Mouse (Mus musculus) urinary bladder, postnatal 25 days (tissue): ENCODE measurements around the gene Rab8a.

Experiments
- DNase-seq: peaks from one replicate; pipeline ENCODE4 v3.0.0; 2022; ENCODE audit warnings: low spot score

Gene Rab8a

DNA sequence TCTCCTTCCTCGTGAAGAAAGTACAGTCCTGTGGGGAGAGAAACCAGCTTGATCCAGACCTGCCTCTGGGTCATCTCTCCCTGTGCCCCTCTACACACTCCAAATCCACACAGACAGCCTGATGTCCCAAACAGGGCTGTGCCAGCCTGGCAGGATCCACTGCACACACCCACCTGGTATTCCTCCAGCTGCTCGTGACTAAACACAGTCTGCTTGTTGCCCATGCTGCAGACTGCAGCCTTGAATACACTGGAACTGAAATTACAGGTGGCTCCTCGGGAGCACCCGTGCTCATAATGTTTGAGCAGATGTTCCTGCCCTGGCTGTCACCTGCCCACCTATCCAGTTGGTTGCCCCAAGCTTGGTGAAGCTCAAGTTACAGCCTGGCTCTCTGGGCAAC lies 51.8 kb downstream of the Rab8a start, which contains the start of gene Cib3:
Cib3 (minus strand) TSS at position 87 of the 400 bp plus-strand sequence.
- no peak for DNase-seq

DNA sequence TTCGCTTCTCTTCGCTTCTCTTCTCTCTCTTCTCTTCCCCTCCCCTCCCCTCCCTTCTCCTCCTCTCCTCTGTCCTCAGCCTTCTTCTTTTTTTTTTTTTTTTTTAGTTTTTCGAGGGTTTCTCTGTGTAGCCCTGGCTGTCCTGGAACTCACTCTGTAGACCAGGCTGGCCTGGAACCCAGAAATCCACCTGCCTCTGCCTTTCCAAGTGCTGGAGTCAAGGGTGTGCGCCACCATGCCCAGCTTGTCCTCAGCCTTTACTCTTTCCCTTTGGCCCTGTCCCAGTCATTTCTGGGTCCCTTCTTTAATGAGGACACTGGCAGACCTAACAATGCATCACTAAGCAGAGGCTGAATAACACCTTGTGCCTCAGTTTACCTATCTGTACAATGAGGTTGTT lies 52.5 kb downstream of the Rab8a start, which contains the start of gene Gm11034:
Gm11034 (minus strand) TSS at position 101 of the 400 bp plus-strand sequence.
- DNase-seq = no peak

DNA sequence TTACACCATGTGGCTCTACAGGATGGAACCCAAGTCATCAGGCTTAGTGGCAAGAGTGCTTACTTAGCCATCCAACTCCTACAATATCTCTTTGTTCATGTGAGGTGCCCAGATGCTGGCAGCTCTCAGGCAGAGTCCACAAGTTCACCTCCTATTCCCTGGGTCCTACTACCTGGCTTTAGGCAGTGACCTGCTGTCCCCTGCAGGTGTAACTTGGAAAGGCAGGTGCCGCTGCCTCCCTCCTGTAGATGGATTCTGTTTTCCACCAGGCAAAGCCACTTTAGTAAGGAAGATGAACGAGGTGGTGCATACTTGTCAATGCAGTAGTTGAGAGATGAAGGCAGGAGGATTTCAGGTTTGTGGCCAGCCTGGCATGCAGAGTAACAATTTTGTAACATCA lies 54.1 kb downstream of the Rab8a start:
- no peak for DNase-seq

DNA sequence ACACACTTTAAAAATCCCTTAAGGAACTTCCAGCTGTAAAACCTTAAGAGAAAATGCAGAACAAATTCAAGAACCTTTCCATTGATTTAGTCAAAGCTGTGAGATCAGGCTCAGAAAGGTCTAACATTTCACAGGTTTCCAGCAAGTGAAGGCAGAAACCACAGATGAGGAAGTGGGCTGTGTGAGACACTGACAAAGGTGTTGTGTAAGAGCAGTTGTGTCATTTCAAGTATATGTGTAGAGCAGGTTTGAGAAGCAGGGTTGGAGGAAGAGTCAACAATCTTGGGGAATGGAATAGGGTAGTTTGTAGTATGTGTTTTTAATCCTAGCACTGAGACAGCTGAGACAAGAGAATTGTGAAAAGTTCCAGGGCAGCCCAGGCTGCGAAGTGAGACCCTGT lies 54.9 kb downstream of the Rab8a start:
- DNase-seq = no peak

DNA sequence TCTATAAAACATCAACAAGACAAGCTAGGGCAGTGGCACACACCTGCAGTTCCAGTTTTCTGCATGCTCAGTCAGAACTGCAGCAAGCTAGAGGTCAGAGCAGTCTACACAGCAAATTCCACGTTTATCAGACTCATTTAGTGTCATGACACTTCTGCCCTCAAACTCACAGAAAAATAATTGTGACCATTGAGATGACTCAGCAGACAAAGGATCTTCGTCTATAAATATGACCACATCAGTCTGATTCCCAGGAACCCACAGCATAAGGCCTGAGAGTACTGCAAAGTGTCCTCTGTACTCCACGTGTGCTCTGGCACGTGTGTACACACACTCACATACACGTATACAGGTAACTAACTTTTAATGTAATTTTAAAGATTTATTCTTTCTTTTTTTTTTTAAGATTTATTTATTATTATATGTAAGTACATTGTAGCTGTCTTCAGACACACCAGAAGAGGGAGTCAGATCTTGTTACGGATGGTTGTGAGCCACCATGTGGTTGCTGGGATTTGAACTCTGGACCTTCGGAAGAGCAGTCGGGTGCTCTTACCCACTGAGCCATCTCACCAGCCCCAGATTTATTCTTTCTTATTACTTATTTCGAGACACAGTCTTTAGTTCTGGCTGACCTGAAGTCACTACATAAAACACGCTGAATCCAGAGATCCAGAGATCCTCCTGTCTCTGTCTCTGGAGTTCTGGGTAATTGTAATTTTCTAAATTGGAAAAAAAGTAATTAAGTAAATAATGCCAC lies 58.0 kb downstream of the Rab8a start:
- no peak for DNase-seq

DNA sequence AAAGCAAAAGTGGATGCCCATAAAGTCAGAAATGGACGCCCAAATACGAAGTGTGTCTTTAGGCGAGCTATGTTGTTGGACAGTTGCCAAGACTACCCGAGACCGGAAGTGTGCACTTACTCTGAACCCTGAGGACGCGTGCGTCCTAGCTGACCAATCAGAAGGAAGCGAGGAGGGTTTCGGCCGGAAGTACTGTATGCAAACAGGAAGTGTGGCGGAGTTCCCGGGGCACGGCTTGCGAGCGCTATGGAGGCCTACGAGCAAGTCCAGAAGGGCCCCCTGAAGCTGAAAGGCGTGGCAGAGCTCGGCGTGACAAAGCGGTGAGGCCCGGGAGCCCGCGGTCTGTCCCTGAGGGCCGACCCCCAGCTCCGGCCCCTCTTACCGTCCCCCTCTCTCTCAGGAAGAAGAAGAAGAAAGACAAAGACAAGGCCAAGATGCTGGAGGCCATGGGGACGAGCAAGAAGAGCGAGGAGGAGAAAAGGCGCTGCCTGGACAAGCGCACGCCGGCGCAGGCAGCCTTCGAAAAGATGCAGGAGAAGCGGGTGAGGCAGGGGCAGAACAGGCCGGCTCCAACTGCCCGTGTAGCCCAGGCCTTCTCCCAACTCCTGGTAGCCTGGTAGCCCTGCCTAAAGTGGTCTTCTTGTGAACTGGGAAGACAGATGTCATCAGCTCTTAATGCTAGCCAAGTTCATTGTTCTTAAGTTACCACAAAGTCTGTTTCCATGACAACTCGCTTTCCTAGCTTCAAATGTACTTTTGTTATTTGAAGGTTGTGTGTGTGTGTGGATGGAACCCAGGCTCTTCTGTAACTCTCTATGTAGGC lies 58.8 kb downstream of the Rab8a start, which contains the start of gene Fam32a:
Fam32a (plus strand) TSS at position 190 of the 823 bp plus-strand sequence.
- DNase-seq = peak; percentile 76

GRCm38 (mm10) chr8:72220758-72221157 lies 59.8 kb downstream of the Rab8a start:
- no peak for DNase-seq

GRCm38 (mm10) chr8:72222656-72223055 lies 61.7 kb downstream of the Rab8a start:
- DNase-seq = no peak
